Mouse (Mus musculus): ENCODE measurements around the gene Synpr. TPM values are rescaled to one million over a fixed set of nuclear protein-coding genes. Genes with fewer than 3 reads are reported as not detected.

Synpr gene
- total RNA-seq, 2 experiments from 2014 or later: not detected

- intact Hi-C loops (cut with DNase I): no loop called here
- DNase-seq: no peak
These were observed 234.1 kb downstream of the Synpr start for GRCm38 (mm10) chr14:13518608-13519139.

- intact Hi-C loops (cut with DNase I): no loop called here
- no peak for DNase-seq
These were observed 234.8 kb downstream of the Synpr start for GRCm38 (mm10) chr14:13519239-13520011.

- no peak for DNase-seq
- intact Hi-C loops (cut with DNase I): no loop called here
These were observed 263.2 kb downstream of the Synpr start for GRCm38 (mm10) chr14:13547746-13548145.

GRCm38 (mm10) chr14:13551209-13551608, 266.6 kb downstream of the Synpr start:
- intact Hi-C loops (cut with DNase I): no loop called here
- DNase-seq: no peak

- intact Hi-C loops (cut with DNase I): no loop called here
- no peak for DNase-seq
These were observed 269.2 kb downstream of the Synpr start for GRCm38 (mm10) chr14:13553616-13554370.

GRCm38 (mm10) chr14:13554631-13555030, 270.1 kb downstream of the Synpr start:
- DNase-seq: no peak
- intact Hi-C loops (cut with DNase I): no loop called here

GRCm38 (mm10) chr14:13558117-13558516, 273.5 kb downstream of the Synpr start:
- no peak for DNase-seq

GRCm38 (mm10) chr14:13567250-13567649, 282.7 kb downstream of the Synpr start:
- no peak for DNase-seq
- intact Hi-C loops (cut with DNase I): no loop called here

More at GRCm38 (mm10) chr14:13558117-13558516, 273.5 kb downstream of the Synpr start:
- intact Hi-C loops (cut with DNase I): no loop called here

- intact Hi-C loops (cut with DNase I): no loop called here
- DNase-seq: no peak
These were observed 283.4 kb downstream of the Synpr start for GRCm38 (mm10) chr14:13567996-13568395.

GRCm38 (mm10) chr14:13571941-13572340, 287.4 kb downstream of the Synpr start:
- intact Hi-C loops (cut with DNase I): no loop called here
- no peak for DNase-seq

- no peak for DNase-seq
- intact Hi-C loops (cut with DNase I): no loop called here
These were observed 287.9 kb downstream of the Synpr start for GRCm38 (mm10) chr14:13572530-13572929.

- DNase-seq: no peak
- intact Hi-C loops (cut with DNase I): no loop called here
These were observed 293.5 kb downstream of the Synpr start for GRCm38 (mm10) chr14:13578101-13578500.

- intact Hi-C loops (cut with DNase I): no loop called here
These were observed 294.2 kb downstream of the Synpr start for GRCm38 (mm10) chr14:13578744-13579143.

GRCm38 (mm10) chr14:13593321-13593940, 308.9 kb downstream of the Synpr start:
- intact Hi-C loops (cut with DNase I): no loop called here

More at GRCm38 (mm10) chr14:13578744-13579143, 294.2 kb downstream of the Synpr start:
- no peak for DNase-seq

GRCm38 (mm10) chr14:13596251-13596650, 311.7 kb downstream of the Synpr start:
- no peak for DNase-seq
- intact Hi-C loops (cut with DNase I): no loop called here

More at GRCm38 (mm10) chr14:13593321-13593940, 308.9 kb downstream of the Synpr start:
- DNase-seq: no peak

GRCm38 (mm10) chr14:13597204-13597603, 312.6 kb downstream of the Synpr start:
- intact Hi-C loops (cut with DNase I): no loop called here
- DNase-seq: no peak

GRCm38 (mm10) chr14:13620531-13620930, 336.0 kb downstream of the Synpr start:
- no peak for DNase-seq
- intact Hi-C loops (cut with DNase I): no loop called here

- intact Hi-C loops (cut with DNase I): no loop called here
- no peak for DNase-seq
These were observed 365.3 kb downstream of the Synpr start for GRCm38 (mm10) chr14:13649865-13650264.

- intact Hi-C loops (cut with DNase I): no loop called here
- DNase-seq: no peak
These were observed 366.5 kb downstream of the Synpr start for GRCm38 (mm10) chr14:13651039-13651438.

GRCm38 (mm10) chr14:13651541-13652298, 367.1 kb downstream of the Synpr start:
- intact Hi-C loops (cut with DNase I): no loop called here
- no peak for DNase-seq

Data from gastrocnemius, postnatal 36 days (tissue).